Mouse (Mus musculus): ENCODE results near the gene Tob1. TPM values are rescaled to one million over a fixed set of nuclear protein-coding genes. Genes with fewer than 3 reads are reported as not detected.

Tob1 gene
- polyA plus RNA-seq (2015; fragmentation: Nextera tagmentation; extraction: Ambion mirVana), result 47.8 and 53.1 TPM in 2 replicates

- WGBS (ENCODE audit: insufficient replicate concordance), result 0% methylated on average over 33 of the region's 55 CpGs
- peak; percentile 99 for DNase-seq
- Histone ChIP-seq H3K9ac (replicated peaks) (peak within 1 kb of the TSS; percentile 99), H3K36me3 (replicated peaks; ENCODE audit: insufficient read depth, low read length) (peaks cover 10% of the 10 kb centered on the region), H3K9me3 (ENCODE audit: low read length) (no peaks in the 10 kb centered on the region), H3K4me1 (ENCODE audit: insufficient read depth) (peaks cover 4% of the 10 kb centered on the region; the same call in 1 of the 2 replicates), H3K27ac (ENCODE audit: low read depth) (peak within 1 kb of the TSS; percentile 99), H3K4me2 (ENCODE audit: low read depth, low read length) (peak within 1 kb of the TSS; percentile 100), H3K4me3 (ENCODE audit: low read depth, low read length) (peak within 1 kb of the TSS; percentile 100), H3K27me3 (ENCODE audit: insufficient read depth, low read length) (no peaks in the 10 kb centered on the region)
- no peak for TF ChIP-seq EP300 (IDR thresholded peaks at IDR 0.05; ENCODE audit: low read depth)
- TF ChIP-seq CTCF (IDR thresholded peaks at IDR 0.05; ENCODE audit: low read depth), result peak; percentile 45
- ATAC-seq, result peak; percentile 89
Measured at GRCm38 (mm10) chr11:94211124-94211603, at the start of gene Tob1. TSS of gene Tob1 (plus strand) at chr11:94211454.

GRCm38 (mm10) chr11:94161867-94162581, 49.2 kb upstream of the Tob1 start:
- Histone ChIP-seq H3K27ac (ENCODE audit: low read depth) (peak overlapping the region; percentile 97), H3K36me3 (replicated peaks; ENCODE audit: insufficient read depth, low read length) (no peaks in the 10 kb centered on the region), H3K27me3 (ENCODE audit: insufficient read depth, low read length) (no peaks in the 10 kb centered on the region), H3K4me3 (ENCODE audit: low read depth, low read length) (peak overlapping the region; percentile 31), H3K4me2 (ENCODE audit: low read depth, low read length) (peak overlapping the region; percentile 70), H3K9me3 (ENCODE audit: low read length) (no peaks in the 10 kb centered on the region), H3K4me1 (ENCODE audit: insufficient read depth) (peaks cover 19% of the 10 kb centered on the region), H3K9ac (replicated peaks) (peak overlapping the region; percentile 61)
- ATAC-seq, result peak; percentile 83
- peak; percentile 71 for DNase-seq
- 63% methylated on average over 11 of the region's 11 CpGs for WGBS (ENCODE audit: insufficient replicate concordance)
- TF ChIP-seq EP300 (IDR thresholded peaks at IDR 0.05; ENCODE audit: low read depth) (peak; percentile 55; the same call in 1 of the 2 replicates), CTCF (IDR thresholded peaks at IDR 0.05; ENCODE audit: low read depth) (no peak)

GRCm38 (mm10) chr11:94163005-94163767, 48.1 kb upstream of the Tob1 start:
- peak overlapping the region; percentile 97 for H3K27ac ChIP-seq (ENCODE audit: low read depth)
- no peak for ATAC-seq
- peaks cover 19% of the 10 kb centered on the region for H3K4me1 ChIP-seq (ENCODE audit: insufficient read depth)
- no peak overlapping the region for H3K4me2 ChIP-seq (ENCODE audit: low read depth, low read length)
- no peaks in the 10 kb centered on the region for H3K36me3 ChIP-seq (replicated peaks; ENCODE audit: insufficient read depth, low read length)
- 82% methylated on average over 9 of the region's 9 CpGs for WGBS (ENCODE audit: insufficient replicate concordance)
- H3K9ac ChIP-seq (replicated peaks), result no peak overlapping the region
- no peaks in the 10 kb centered on the region for H3K9me3 ChIP-seq (ENCODE audit: low read length)
- no peak for DNase-seq
- H3K27me3 ChIP-seq (ENCODE audit: insufficient read depth, low read length), result no peaks in the 10 kb centered on the region
- TF ChIP-seq EP300 (IDR thresholded peaks at IDR 0.05; ENCODE audit: low read depth), result no peak
- no peak for TF ChIP-seq CTCF (IDR thresholded peaks at IDR 0.05; ENCODE audit: low read depth)
- H3K4me3 ChIP-seq (ENCODE audit: low read depth, low read length), result no peak overlapping the region

- Histone ChIP-seq H3K9ac (replicated peaks) (no peak overlapping the region), H3K36me3 (replicated peaks; ENCODE audit: insufficient read depth, low read length) (no peaks in the 10 kb centered on the region), H3K4me3 (ENCODE audit: low read depth, low read length) (no peak overlapping the region), H3K4me1 (ENCODE audit: insufficient read depth) (peaks cover 7% of the 10 kb centered on the region), H3K27ac (ENCODE audit: low read depth) (peak overlapping the region; percentile 60), H3K9me3 (ENCODE audit: low read length) (no peaks in the 10 kb centered on the region), H3K27me3 (ENCODE audit: insufficient read depth, low read length) (no peaks in the 10 kb centered on the region), H3K4me2 (ENCODE audit: low read depth, low read length) (no peak overlapping the region)
- DNase-seq (no peak), ATAC-seq (no peak)
- no peak for TF ChIP-seq CTCF (IDR thresholded peaks at IDR 0.05; ENCODE audit: low read depth)
- WGBS (ENCODE audit: insufficient replicate concordance), result 55% methylated on average over 4 of the region's 4 CpGs
Measured at GRCm38 (mm10) chr11:94165745-94166144, 45.5 kb upstream of the Tob1 start.

GRCm38 (mm10) chr11:94168238-94168637, 43.0 kb upstream of the Tob1 start:
- no peaks in the 10 kb centered on the region for H3K4me1 ChIP-seq (ENCODE audit: insufficient read depth)
- H3K27me3 ChIP-seq (ENCODE audit: insufficient read depth, low read length), result no peaks in the 10 kb centered on the region
- no peaks in the 10 kb centered on the region for H3K9me3 ChIP-seq (ENCODE audit: low read length)
- WGBS (ENCODE audit: insufficient replicate concordance), result 76% methylated on average over 5 of the region's 5 CpGs
- H3K36me3 ChIP-seq (replicated peaks; ENCODE audit: insufficient read depth, low read length), result no peaks in the 10 kb centered on the region
- ATAC-seq (no peak), DNase-seq (no peak)
- no peak overlapping the region for H3K27ac ChIP-seq (ENCODE audit: low read depth)
- TF ChIP-seq EP300 (IDR thresholded peaks at IDR 0.05; ENCODE audit: low read depth), result no peak
- no peak for TF ChIP-seq CTCF (IDR thresholded peaks at IDR 0.05; ENCODE audit: low read depth)
- H3K4me3 ChIP-seq (ENCODE audit: low read depth, low read length), result no peak overlapping the region
- no peak overlapping the region for H3K9ac ChIP-seq (replicated peaks)
- no peak overlapping the region for H3K4me2 ChIP-seq (ENCODE audit: low read depth, low read length)

- H3K4me3 ChIP-seq (ENCODE audit: low read depth, low read length), result no peak overlapping the region
- H3K27ac ChIP-seq (ENCODE audit: low read depth), result no peak overlapping the region
- H3K4me1 ChIP-seq (ENCODE audit: insufficient read depth), result no peaks in the 10 kb centered on the region
- H3K36me3 ChIP-seq (replicated peaks; ENCODE audit: insufficient read depth, low read length), result no peaks in the 10 kb centered on the region
- no peak overlapping the region for H3K4me2 ChIP-seq (ENCODE audit: low read depth, low read length)
- DNase-seq, result no peak
- H3K27me3 ChIP-seq (ENCODE audit: insufficient read depth, low read length), result no peaks in the 10 kb centered on the region
- no peak for ATAC-seq
- TF ChIP-seq CTCF (IDR thresholded peaks at IDR 0.05; ENCODE audit: low read depth), result no peak
- no peak for TF ChIP-seq EP300 (IDR thresholded peaks at IDR 0.05; ENCODE audit: low read depth)
- no peak overlapping the region for H3K9ac ChIP-seq (replicated peaks)
- 54% methylated on average over 5 of the region's 5 CpGs for WGBS (ENCODE audit: insufficient replicate concordance)
- no peaks in the 10 kb centered on the region for H3K9me3 ChIP-seq (ENCODE audit: low read length)
Measured at GRCm38 (mm10) chr11:94169596-94169995, 41.7 kb upstream of the Tob1 start.

Data from liver, postnatal 0 days (tissue).